Mouse (Mus musculus) kidney, adult 10 weeks (tissue): ENCODE data around the gene Upk3a. TPM values are rescaled to one million over a fixed set of nuclear protein-coding genes. Genes with fewer than 3 reads are reported as not detected.

Experiments used
- polyA plus RNA-seq: library from polyadenylated mRNA; stranded (reverse); fragments of 350-450 nt; fragmentation: Illumina TruSeq; extraction: RNeasy Lipid Tissue Mini Kit (QIAGEN cat#74804); gene quantifications from one replicate; pipeline ENCODE4 v1.2.3, GENCODE M21; 2014; ENCODE audit warnings: low read depth, low replicate concordance

Gene Upk3a
- polyA plus RNA-seq, result not detected

GRCm38 (mm10) chr15:85016951-85017664, at the start of gene Upk3a:
TSS of gene Upk3a (plus strand) at chr15:85017141.

GRCm38 (mm10) chr15:84987874-84988825, 28.8 kb upstream of the Upk3a start, which contains the start of gene 5031439G07Rik:
TSS of gene 5031439G07Rik (minus strand) at chr15:84988551.

GRCm38 (mm10) chr15:85028648-85029047, 11.7 kb downstream of the Upk3a start, which contains the start of gene Fam118a:
TSS of gene Fam118a (plus strand) at chr15:85028948.

Other genes with a start within 250 kb of the Upk3a start
- gene Phf21b, start 161.1 kb upstream of the Upk3a start, polyA plus RNA-seq, result not detected
- 0.28 TPM for gene Gm29666, start 97.1 kb upstream of the Upk3a start, polyA plus RNA-seq
- 14.8 TPM for gene Nup50, start 93.7 kb upstream of the Upk3a start, polyA plus RNA-seq
- gene 5031439G07Rik, start 28.6 kb upstream of the Upk3a start, polyA plus RNA-seq, result 10.9 TPM
- 9.3 TPM for gene Fam118a, start 11.8 kb downstream of the Upk3a start, polyA plus RNA-seq
- 0.12 TPM for gene Smc1b, start 114.8 kb downstream of the Upk3a start, polyA plus RNA-seq
- not detected for gene Ribc2, start 114.9 kb downstream of the Upk3a start, polyA plus RNA-seq
- gene Fbln1, start 188.8 kb downstream of the Upk3a start, polyA plus RNA-seq, result 2.0 TPM